Mouse (Mus musculus) urinary bladder, postnatal 14 days (tissue): ENCODE data around the gene 1700012B07Rik.

Experiments used
- DNase-seq: peaks from one replicate; pipeline ENCODE4 v3.0.0; 2021; ENCODE audit warnings: low spot score

Gene 1700012B07Rik

GRCm38 (mm10) chr11:109827946-109828345, at the start of gene 1700012B07Rik:
1700012B07Rik (minus strand) TSS chr11:109828046.
- DNase-seq = no peak

- DNase-seq = no peak
Observed at GRCm38 (mm10) chr11:109876767-109877166, 48.9 kb upstream of the 1700012B07Rik start.

- DNase-seq = no peak
Observed at GRCm38 (mm10) chr11:109875834-109876233, 48.0 kb upstream of the 1700012B07Rik start.

- no peak for DNase-seq
Observed at GRCm38 (mm10) chr11:109875525-109875802, 47.6 kb upstream of the 1700012B07Rik start.

- no peak for DNase-seq
Observed at GRCm38 (mm10) chr11:109874651-109875524, 47.0 kb upstream of the 1700012B07Rik start.

- peak; percentile 20 for DNase-seq
Observed at GRCm38 (mm10) chr11:109873852-109874610, 46.2 kb upstream of the 1700012B07Rik start.

- DNase-seq = no peak
Observed at GRCm38 (mm10) chr11:109873161-109873775, 45.4 kb upstream of the 1700012B07Rik start.

- no peak for DNase-seq
Observed at GRCm38 (mm10) chr11:109872674-109873073, 44.8 kb upstream of the 1700012B07Rik start.

- DNase-seq = no peak
Observed at GRCm38 (mm10) chr11:109872056-109872455, 44.2 kb upstream of the 1700012B07Rik start.

- no peak for DNase-seq
Observed at GRCm38 (mm10) chr11:109867861-109868260, 40.0 kb upstream of the 1700012B07Rik start.

GRCm38 (mm10) chr11:109866537-109867160, 38.8 kb upstream of the 1700012B07Rik start:
- no peak for DNase-seq

- DNase-seq = no peak
Observed at GRCm38 (mm10) chr11:109865526-109865925, 37.7 kb upstream of the 1700012B07Rik start.

- DNase-seq = no peak
Observed at GRCm38 (mm10) chr11:109863951-109864350, 36.1 kb upstream of the 1700012B07Rik start.

- DNase-seq = peak; percentile 47
Observed at GRCm38 (mm10) chr11:109863194-109863746, 35.4 kb upstream of the 1700012B07Rik start.

- peak; percentile 91 for DNase-seq
Observed at GRCm38 (mm10) chr11:109860508-109860907, 32.7 kb upstream of the 1700012B07Rik start.

- DNase-seq = peak; percentile 26
Observed at GRCm38 (mm10) chr11:109859939-109860469, 32.2 kb upstream of the 1700012B07Rik start.

- DNase-seq = no peak
Observed at GRCm38 (mm10) chr11:109859441-109859840, 31.6 kb upstream of the 1700012B07Rik start.

- DNase-seq = peak; percentile 24
Observed at GRCm38 (mm10) chr11:109857086-109857485, 29.2 kb upstream of the 1700012B07Rik start.

GRCm38 (mm10) chr11:109854056-109854455, 26.2 kb upstream of the 1700012B07Rik start:
- no peak for DNase-seq

GRCm38 (mm10) chr11:109853228-109853966, 25.6 kb upstream of the 1700012B07Rik start:
- no peak for DNase-seq

- no peak for DNase-seq
Observed at GRCm38 (mm10) chr11:109851996-109852395, 24.1 kb upstream of the 1700012B07Rik start.
